Mouse (Mus musculus): Measurements from ENCODE around the gene Lrrc28.
"Not testable (repeated sequence)": the region's sequence is repeated elsewhere in the genome, so short reads cannot be mapped to it uniquely, and the experiment has no call there.

Gene Lrrc28

GRCm38 (mm10) chr7:67530981-67531380 lies 114.1 kb downstream of the Lrrc28 start:
- no peak for DNase-seq (ENCODE audit: low read depth, low spot score)

DNA sequence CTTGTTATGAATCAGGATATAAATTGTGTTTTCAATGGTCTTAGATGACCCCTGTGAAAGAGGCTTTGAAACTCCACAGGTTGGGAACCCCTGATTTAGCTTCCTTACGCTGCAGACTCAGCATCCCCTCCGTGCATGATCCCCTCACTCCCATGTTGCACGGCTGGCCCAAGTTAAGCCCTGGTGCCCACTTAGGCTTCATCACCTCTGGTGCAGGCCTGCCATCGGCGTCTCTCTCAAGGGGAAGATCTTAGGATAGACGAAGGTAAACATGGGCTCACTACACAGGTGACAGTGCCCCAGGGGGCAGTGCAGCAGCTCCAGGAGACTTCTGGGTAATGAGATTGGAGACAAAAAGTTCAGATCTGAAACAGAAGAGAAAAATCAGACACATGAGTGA lies 115.7 kb downstream of the Lrrc28 start:
- no peak for DNase-seq (ENCODE audit: low read depth, low spot score)

DNA sequence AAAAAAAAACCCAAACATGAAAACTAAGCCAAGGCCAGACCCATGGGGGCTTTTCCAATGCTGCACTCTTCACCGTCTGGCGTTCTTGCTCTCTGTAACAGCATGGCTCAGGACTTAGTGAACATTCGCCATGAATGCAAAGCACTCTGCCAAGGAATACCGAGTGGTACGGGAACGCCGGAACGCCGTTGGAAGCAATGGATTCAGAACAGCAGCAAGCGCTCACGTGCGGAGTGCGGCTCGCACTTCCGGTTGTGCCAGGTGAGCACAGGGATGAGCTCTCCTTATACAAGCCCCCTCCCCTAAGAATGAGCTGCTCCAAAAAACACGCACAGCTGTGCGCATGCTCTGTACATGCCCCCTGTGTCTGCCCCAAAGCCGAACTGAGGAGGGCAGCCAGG lies 116.2 kb downstream of the Lrrc28 start:
- DNase-seq (ENCODE audit: low read depth, low spot score): peak; percentile 33

GRCm38 (mm10) chr7:67528063-67528811 lies 116.8 kb downstream of the Lrrc28 start:
- DNase-seq (ENCODE audit: low read depth, low spot score): no peak

DNA sequence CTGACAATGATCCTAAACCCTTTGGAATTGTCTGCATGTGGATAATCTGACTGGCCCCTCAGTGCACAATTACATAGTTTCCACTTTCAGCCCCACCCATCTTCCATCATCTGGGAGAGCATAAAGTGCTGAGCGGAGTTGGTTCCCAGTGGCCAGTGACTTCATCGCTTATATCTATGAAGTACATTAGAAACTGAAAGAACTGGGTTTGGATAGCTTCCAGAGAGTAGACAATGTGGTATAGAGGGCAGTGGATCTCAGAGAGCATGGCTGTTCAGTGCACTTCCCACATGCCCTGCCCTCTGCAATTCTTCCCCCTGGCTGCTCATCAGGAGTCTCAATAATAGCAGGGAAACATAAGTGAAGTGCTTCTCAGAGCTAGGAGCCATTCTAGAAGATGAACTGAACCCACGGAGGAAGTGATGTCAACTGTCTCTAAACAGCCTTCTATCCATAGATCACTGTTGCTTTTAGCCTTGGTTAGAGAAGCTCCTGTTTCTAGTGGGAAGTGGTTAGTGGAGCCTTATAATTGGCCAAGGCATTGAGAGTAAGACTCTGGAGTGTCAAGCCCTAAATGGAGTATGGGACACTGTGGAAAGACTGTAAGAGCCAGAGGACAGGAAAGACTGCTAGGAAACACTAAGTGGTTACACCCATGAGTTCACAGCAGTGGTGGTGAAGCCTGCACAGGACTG lies 119.0 kb downstream of the Lrrc28 start:
- DNase-seq (ENCODE audit: low read depth, low spot score): no peak

- not testable (repeated sequence) for DNase-seq (ENCODE audit: low read depth, low spot score)
These were observed 121.0 kb downstream of the Lrrc28 start for GRCm38 (mm10) chr7:67524069-67524468.

GRCm38 (mm10) chr7:67523400-67523799 lies 121.7 kb downstream of the Lrrc28 start:
- no peak for DNase-seq (ENCODE audit: low read depth, low spot score)

DNA sequence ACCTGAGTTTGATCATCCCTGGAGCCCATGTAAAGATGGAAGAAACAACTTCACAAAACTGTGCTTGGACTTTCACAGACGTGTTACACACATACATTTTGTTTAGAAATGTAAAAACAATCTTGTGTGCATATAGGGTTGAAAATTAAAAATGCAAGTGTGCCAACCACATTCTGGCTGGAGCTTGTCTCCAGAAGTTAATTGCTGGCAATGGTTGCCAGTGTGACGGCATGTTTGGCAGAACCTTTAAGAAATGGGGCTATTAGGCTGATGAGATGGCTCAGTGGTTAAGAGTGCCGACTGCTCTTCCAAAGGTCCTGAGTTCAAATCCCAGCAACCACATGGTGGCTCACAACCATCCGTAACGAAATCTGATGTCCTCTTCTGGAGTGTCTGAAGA lies 123.3 kb downstream of the Lrrc28 start:
- DNase-seq (ENCODE audit: low read depth, low spot score): not testable (repeated sequence)

DNA sequence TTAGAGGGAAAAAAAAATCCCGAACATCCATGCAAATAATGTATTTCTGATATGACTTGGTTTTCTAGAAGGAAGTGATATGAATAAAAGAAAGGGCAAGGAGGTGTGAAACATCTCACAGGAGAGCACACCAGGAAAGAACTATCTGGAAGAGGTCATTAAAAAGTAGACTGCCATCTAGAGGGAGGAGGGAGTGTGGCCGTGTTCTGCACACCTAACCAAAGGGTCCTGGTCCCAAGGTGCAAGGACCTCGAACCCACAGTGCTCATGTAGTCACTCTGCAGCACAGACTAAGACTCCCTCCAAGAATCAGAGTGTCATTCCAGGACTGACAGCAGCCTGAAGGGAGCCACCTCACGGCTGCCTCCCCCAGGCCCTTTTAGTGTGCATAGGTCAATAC lies 124.1 kb downstream of the Lrrc28 start:
- DNase-seq (ENCODE audit: low read depth, low spot score): peak; percentile 8

GRCm38 (mm10) chr7:67520001-67520400 lies 125.1 kb downstream of the Lrrc28 start:
- DNase-seq (ENCODE audit: low read depth, low spot score): no peak

- no peak for DNase-seq (ENCODE audit: low read depth, low spot score)
These were observed 129.4 kb downstream of the Lrrc28 start for GRCm38 (mm10) chr7:67515621-67516020.

DNA sequence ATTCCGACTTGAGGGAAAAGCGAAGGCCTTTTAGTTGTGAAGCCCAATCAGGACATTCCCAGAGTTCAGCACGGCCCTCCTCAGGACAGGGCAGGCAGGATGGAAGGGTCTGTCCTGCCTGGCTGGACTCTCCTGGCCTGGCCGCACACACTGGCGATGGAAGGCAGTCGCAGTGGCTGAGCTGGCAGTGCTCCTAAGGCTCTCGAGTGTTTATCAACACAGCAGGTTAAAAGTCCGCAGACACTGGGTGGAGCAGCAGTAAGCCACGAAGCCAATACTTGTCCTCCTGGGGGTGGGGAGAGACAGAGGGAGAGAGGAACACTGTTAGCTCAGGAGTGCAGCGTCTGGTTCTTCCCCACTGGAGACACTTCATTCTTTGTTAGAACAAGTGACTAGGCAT lies 130.2 kb downstream of the Lrrc28 start:
- DNase-seq (ENCODE audit: low read depth, low spot score): no peak

- DNase-seq (ENCODE audit: low read depth, low spot score): no peak
These were observed 130.7 kb downstream of the Lrrc28 start for GRCm38 (mm10) chr7:67514380-67514779.

DNA sequence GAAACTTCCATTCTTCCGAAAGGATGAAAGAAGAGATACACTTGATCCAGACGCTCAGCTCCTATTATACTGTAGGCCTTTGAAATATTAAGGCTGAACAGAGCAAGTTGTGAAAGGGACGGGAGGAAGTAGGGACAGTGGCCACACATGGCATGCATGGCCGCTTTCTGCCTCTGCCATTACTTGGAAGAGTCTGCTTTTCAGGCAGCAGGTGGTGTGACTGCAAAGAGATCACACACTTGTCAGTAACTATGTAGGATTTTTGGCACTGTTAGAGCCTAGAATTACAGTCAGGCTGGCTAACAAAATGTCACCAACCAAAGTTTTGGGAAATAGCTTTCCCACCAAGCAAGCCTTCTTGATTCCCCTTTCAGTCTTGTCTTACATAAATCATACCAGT lies 131.4 kb downstream of the Lrrc28 start:
- no peak for DNase-seq (ENCODE audit: low read depth, low spot score)

DNA sequence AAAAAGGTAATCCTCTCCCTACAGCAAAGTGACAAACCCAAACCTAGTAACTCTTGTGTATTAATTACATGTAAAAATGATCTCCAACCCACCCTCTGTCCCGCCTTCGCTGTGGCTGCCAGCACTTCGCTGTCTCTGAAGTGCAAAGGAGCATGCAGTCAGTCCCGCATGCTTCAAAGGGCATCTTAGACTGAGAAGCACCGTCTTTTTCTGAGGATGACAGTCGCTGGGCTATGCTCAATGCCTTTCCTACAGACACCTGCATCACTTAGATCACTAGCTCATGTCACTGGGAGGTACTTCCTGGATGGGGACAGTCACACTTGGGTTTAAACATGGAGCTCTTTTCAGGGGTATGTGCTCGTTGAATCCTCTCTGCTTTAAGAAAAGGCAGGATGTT lies 133.5 kb downstream of the Lrrc28 start:
- DNase-seq (ENCODE audit: low read depth, low spot score): no peak

- DNase-seq (ENCODE audit: low read depth, low spot score): no peak
These were observed 141.6 kb downstream of the Lrrc28 start for GRCm38 (mm10) chr7:67503281-67504010.

DNA sequence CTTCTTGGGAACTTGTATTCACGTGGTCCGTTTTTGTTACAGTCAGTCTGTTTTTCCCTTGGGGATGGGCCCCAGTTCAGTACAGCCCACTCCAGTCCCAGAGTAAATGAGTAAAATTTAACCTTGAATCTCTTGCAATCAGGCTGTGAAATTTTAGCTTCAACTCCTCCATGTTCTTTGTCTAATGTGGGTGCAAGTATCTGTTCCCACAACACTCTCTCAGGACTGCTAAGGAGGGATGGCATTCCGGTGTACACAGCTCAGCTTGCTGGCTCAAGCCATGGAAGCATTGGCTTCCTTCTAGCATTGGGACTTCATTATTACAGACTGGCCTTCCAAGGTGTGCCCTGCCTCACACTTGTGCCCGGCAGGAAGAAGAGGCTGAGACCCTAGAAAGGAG lies 142.4 kb downstream of the Lrrc28 start:
- no peak for DNase-seq (ENCODE audit: low read depth, low spot score)

DNA sequence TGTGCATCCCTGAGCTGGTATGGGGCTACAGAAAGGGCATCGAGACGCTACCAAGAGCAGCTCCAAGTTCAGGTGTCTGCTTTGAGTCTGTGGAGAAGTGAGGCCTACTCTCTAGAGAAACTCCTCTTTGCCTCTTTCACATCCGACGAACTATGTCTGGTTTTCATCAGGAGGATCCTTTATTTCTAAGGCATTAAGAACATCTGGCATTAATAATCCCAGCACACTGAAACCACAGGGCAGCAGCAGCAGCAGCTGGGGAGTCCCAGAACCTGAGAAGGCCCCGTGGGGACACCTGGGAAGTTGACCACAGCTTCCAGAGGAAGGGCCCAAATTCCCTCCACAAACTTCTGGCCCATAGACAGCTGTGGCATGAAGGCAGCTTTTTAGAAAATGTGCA lies 144.2 kb downstream of the Lrrc28 start:
- no peak for DNase-seq (ENCODE audit: low read depth, low spot score)

GRCm38 (mm10) chr7:67500076-67500828 lies 144.8 kb downstream of the Lrrc28 start:
- no peak for DNase-seq (ENCODE audit: low read depth, low spot score)

GRCm38 (mm10) chr7:67499516-67499915 lies 145.6 kb downstream of the Lrrc28 start:
- no peak for DNase-seq (ENCODE audit: low read depth, low spot score)

- DNase-seq (ENCODE audit: low read depth, low spot score): no peak
These were observed 151.0 kb downstream of the Lrrc28 start for GRCm38 (mm10) chr7:67493795-67494687.
